Comparison of ENCODE assay signal across 16 mouse cellular contexts in genomic region chr19:7295959-7296358, GRCm38 (mm10). TPM values are rescaled to one million over a fixed set of nuclear protein-coding genes. Genes with fewer than 3 reads are reported as not detected.
DNase-seq lines count a peak whose midpoint lies in the region; ATAC-seq lines count a peak whose summit lies in the region.
"Had no signal": no experiment of that assay in that cellular context is flagged by ENCODE, and none has a peak within 500 bp of the region (broad histone marks: within the 10 kb centered on the region; RNA-seq: fewer than 3 reads in every experiment).

No protein-coding gene starts in this region.

- H3K36me3 ChIP-seq in heart, embryonic 11.5 days (ENCODE audit: control insufficient read depth, insufficient read depth, low read length), result no peaks in the 10 kb centered on the region; the same call in 1 of the 2 replicates
- no peaks in the 10 kb centered on the region for H3K36me3 ChIP-seq in lung, embryonic 15.5 days
- H3K36me3 ChIP-seq in intestine, embryonic 16.5 days (ENCODE audit: control insufficient read depth, insufficient read depth, low read length), result no peaks in the 10 kb centered on the region
- no peaks in the 10 kb centered on the region; the same call in 1 of the 2 replicates for H3K36me3 ChIP-seq in stomach, embryonic 14.5 days (ENCODE audit: control insufficient read depth, insufficient read depth, low read length)

- H3K4me1 ChIP-seq in heart, embryonic 11.5 days (ENCODE audit: control insufficient read depth, insufficient read depth, low read length), result peaks cover 40% of the 10 kb centered on the region
- peaks cover 50% of the 10 kb centered on the region for H3K4me1 ChIP-seq in lung, embryonic 15.5 days
- peaks cover 22% of the 10 kb centered on the region for H3K4me1 ChIP-seq in intestine, embryonic 16.5 days (ENCODE audit: control insufficient read depth, insufficient read depth, low read length)
- peaks cover 29% of the 10 kb centered on the region for H3K4me1 ChIP-seq in stomach, embryonic 14.5 days (ENCODE audit: control insufficient read depth, insufficient read depth, low read length)

- no peak for ATAC-seq in heart, embryonic 11.5 days (replicated peaks; ENCODE audit: insufficient number of reproducible peaks, low FRiP score, low TSS enrichment)
- ATAC-seq in lung, embryonic 15.5 days (ENCODE audit: borderline replicate concordance, extremely low read depth, low FRiP score, low TSS enrichment), result no peak
- ATAC-seq in intestine, embryonic 16.5 days, result no peak
- ATAC-seq in stomach, embryonic 14.5 days (ENCODE audit: insufficient number of reproducible peaks, insufficient read depth, low FRiP score, low read depth), result no peak
- no peak for ATAC-seq in activated CD4-positive, CD25-positive, alpha-beta regulatory T cell, adult 4 months
- ATAC-seq: forebrain, postnatal 0 days had no signal

- H3K27me3 ChIP-seq in heart, embryonic 11.5 days (ENCODE audit: control insufficient read depth, insufficient read depth, low read length), result no peaks in the 10 kb centered on the region
- H3K27me3 ChIP-seq in lung, embryonic 15.5 days, result no peaks in the 10 kb centered on the region
- no peaks in the 10 kb centered on the region for H3K27me3 ChIP-seq in intestine, embryonic 16.5 days (replicated peaks; ENCODE audit: control insufficient read depth, insufficient read depth, low read length)
- H3K27me3 ChIP-seq in stomach, embryonic 14.5 days (ENCODE audit: control insufficient read depth, insufficient read depth, low read length), result no peaks in the 10 kb centered on the region
- H3K27me3 ChIP-seq: hindbrain, embryonic 13.5 days; Patski had no signal

- no peaks in the 10 kb centered on the region for H3K9me3 ChIP-seq in heart, embryonic 11.5 days (replicated peaks; ENCODE audit: control insufficient read depth, low read length)
- H3K9me3 ChIP-seq in lung, embryonic 15.5 days, result no peaks in the 10 kb centered on the region
- no peaks in the 10 kb centered on the region for H3K9me3 ChIP-seq in intestine, embryonic 16.5 days (ENCODE audit: control insufficient read depth, low read length)
- no peaks in the 10 kb centered on the region for H3K9me3 ChIP-seq in stomach, embryonic 14.5 days (ENCODE audit: control insufficient read depth, low read depth, low read length)
- H3K9me3 ChIP-seq: hindbrain, embryonic 13.5 days; midbrain, embryonic 10.5 days had no signal

- no peak overlapping the region for H3K9ac ChIP-seq in heart, embryonic 11.5 days (ENCODE audit: low read depth, low read length)
- H3K9ac ChIP-seq in lung, embryonic 15.5 days, result no peak overlapping the region
- no peak overlapping the region for H3K9ac ChIP-seq in intestine, embryonic 16.5 days (ENCODE audit: low read depth, low read length)
- H3K9ac ChIP-seq in stomach, embryonic 14.5 days (replicated peaks; ENCODE audit: low read depth, low read length), result no peak overlapping the region
- H3K9ac ChIP-seq: forebrain, postnatal 0 days; hindbrain, embryonic 13.5 days had no signal

- peak overlapping the region; percentile 62 for H3K27ac ChIP-seq in heart, embryonic 11.5 days (ENCODE audit: low read depth, low read length)
- peak overlapping the region; percentile 62 for H3K27ac ChIP-seq in lung, embryonic 15.5 days
- peak overlapping the region; percentile 98 for H3K27ac ChIP-seq in intestine, embryonic 16.5 days (ENCODE audit: low read length)
- peak overlapping the region; percentile 81 for H3K27ac ChIP-seq in stomach, embryonic 14.5 days (ENCODE audit: low read length)
- H3K27ac ChIP-seq: hindbrain, embryonic 13.5 days had no signal

- WGBS in heart, embryonic 11.5 days (ENCODE audit: insufficient replicate concordance), result 74% methylated on average over 4 of the region's 4 CpGs
- WGBS in lung, embryonic 15.5 days, result 59% methylated on average over 4 of the region's 4 CpGs
- 66% methylated on average over 4 of the region's 4 CpGs for WGBS in intestine, embryonic 16.5 days
- 76% methylated on average over 4 of the region's 4 CpGs for WGBS in stomach, embryonic 14.5 days

- DNase-seq in heart, postnatal 4 days, result no peak
- DNase-seq in lung, postnatal 4 days, result no peak
- no peak for DNase-seq in adrenal gland, postnatal 4 days (ENCODE audit: low spot score in 2 of 2)
- DNase-seq: adrenal gland, postnatal 25 days; cerebellum, adult 2 months; forebrain, postnatal 0 days; left cerebral cortex, postnatal 4 days had no signal

- H3K4me3 ChIP-seq in heart, embryonic 11.5 days (ENCODE audit: low read depth, low read length), result no peak overlapping the region
- H3K4me3 ChIP-seq in lung, embryonic 15.5 days, result no peak overlapping the region
- no peak overlapping the region for H3K4me3 ChIP-seq in intestine, embryonic 16.5 days (ENCODE audit: low read length)
- H3K4me3 ChIP-seq in stomach, embryonic 14.5 days (ENCODE audit: low read depth, low read length), result no peak overlapping the region
- H3K4me3 ChIP-seq: hindbrain, embryonic 13.5 days; layer of hippocampus, adult 2 months had no signal

- H3K4me2 ChIP-seq in heart, embryonic 11.5 days, result peak overlapping the region; percentile 54; the same call in 1 of the 2 replicates
- H3K4me2 ChIP-seq in lung, embryonic 15.5 days, result no peak overlapping the region
- peak overlapping the region; percentile 39 for H3K4me2 ChIP-seq in intestine, embryonic 16.5 days (ENCODE audit: low read depth, low read length)
- no peak overlapping the region for H3K4me2 ChIP-seq in stomach, embryonic 14.5 days (replicated peaks; ENCODE audit: low read depth, low read length)
- H3K4me2 ChIP-seq: hindbrain, embryonic 13.5 days had no signal

RNA-seq across cellular contexts. Expression of gene Rcor2, which starts 28.8 kb away (rescaled TPM):
- polyA plus RNA-seq in heart, embryonic 11.5 days (2014; fragmentation: Nextera tagmentation; extraction: Ambion mirVana), result 8.4 and 9.5 TPM in 2 replicates
- 10 to 100 TPM; 19.0 to 19.2 TPM for total RNA-seq in heart, postnatal 4 days (2021)
- 9.7 and 12.4 TPM in 2 replicates for polyA plus RNA-seq in lung, embryonic 15.5 days (2015; fragmentation: Nextera tagmentation; extraction: Ambion mirVana)
- polyA plus RNA-seq in intestine, embryonic 16.5 days (2015; fragmentation: Nextera tagmentation; extraction: Ambion mirVana), result 6.5 and 9.0 TPM in 2 replicates
- 8.4 and 10.2 TPM in 2 replicates for polyA plus RNA-seq in stomach, embryonic 14.5 days (2014; fragmentation: Nextera tagmentation; extraction: Ambion mirVana)
- 10 to 100 TPM; 13.4 to 14.8 TPM for total RNA-seq in adrenal gland, postnatal 4 days (2021)
- not detected for polyA plus RNA-seq in activated CD4-positive, CD25-positive, alpha-beta regulatory T cell, adult 4 months (2017; shearing (Covaris generic))

RNA-seq across cellular contexts. Expression of gene Mark2, which starts 45.7 kb away (rescaled TPM):
- 34.5 and 35.0 TPM in 2 replicates for polyA plus RNA-seq in heart, embryonic 11.5 days (2014; fragmentation: Nextera tagmentation; extraction: Ambion mirVana)
- 10 to 100 TPM; 54.9 to 58.4 TPM for total RNA-seq in heart, postnatal 4 days (2021)
- polyA plus RNA-seq in lung, embryonic 15.5 days (2015; fragmentation: Nextera tagmentation; extraction: Ambion mirVana), result 42.9 and 49.0 TPM in 2 replicates
- 39.1 and 41.4 TPM in 2 replicates for polyA plus RNA-seq in intestine, embryonic 16.5 days (2015; fragmentation: Nextera tagmentation; extraction: Ambion mirVana)
- 54.4 and 63.4 TPM in 2 replicates for polyA plus RNA-seq in stomach, embryonic 14.5 days (2014; fragmentation: Nextera tagmentation; extraction: Ambion mirVana)
- total RNA-seq in adrenal gland, postnatal 4 days (2021), result 10 to 100 TPM; 74.7 to 81.2 TPM
- 10 to 100 TPM; 53.4 to 69.8 TPM for polyA plus RNA-seq in activated CD4-positive, CD25-positive, alpha-beta regulatory T cell, adult 4 months (2017; shearing (Covaris generic))

RNA-seq across cellular contexts. Expression of gene Naa40, which starts 55.0 kb away (rescaled TPM):
- 62.1 and 68.6 TPM in 2 replicates for polyA plus RNA-seq in heart, embryonic 11.5 days (2014; fragmentation: Nextera tagmentation; extraction: Ambion mirVana)
- total RNA-seq in heart, postnatal 4 days (2021), result 10 to 100 TPM; 34.3 to 36.9 TPM
- polyA plus RNA-seq in lung, embryonic 15.5 days (2015; fragmentation: Nextera tagmentation; extraction: Ambion mirVana), result 55.1 and 61.5 TPM in 2 replicates
- 48.4 and 51.9 TPM in 2 replicates for polyA plus RNA-seq in intestine, embryonic 16.5 days (2015; fragmentation: Nextera tagmentation; extraction: Ambion mirVana)
- polyA plus RNA-seq in stomach, embryonic 14.5 days (2014; fragmentation: Nextera tagmentation; extraction: Ambion mirVana), result 59.4 and 59.6 TPM in 2 replicates
- total RNA-seq in adrenal gland, postnatal 4 days (2021), result 10 to 100 TPM; 47.1 to 48.3 TPM
- polyA plus RNA-seq in activated CD4-positive, CD25-positive, alpha-beta regulatory T cell, adult 4 months (2017; shearing (Covaris generic)), result 10 to 100 TPM; 28.0 to 29.3 TPM

Comparison
In these comparisons a context has a peak if more than half of its experiments do, and no peak if none do; other contexts are left out.
1. H3K4me2 ChIP-seq: peak in heart, embryonic 11.5 days (single experiment) and intestine, embryonic 16.5 days (single experiment); none in lung, embryonic 15.5 days (single experiment) and stomach, embryonic 14.5 days (single experiment).
2. Peak in every context shown above with its lines, with median percentiles within 50 percentile points of each other: H3K27ac ChIP-seq.